Mouse (Mus musculus): ENCODE results near the gene Gm867.

Gene Gm867

GRCm38 (mm10) chr10:75897373-75897772 lies 43.1 kb downstream of the Gm867 start:
- 29% methylated on average over 6 of the region's 6 CpGs for WGBS

DNA sequence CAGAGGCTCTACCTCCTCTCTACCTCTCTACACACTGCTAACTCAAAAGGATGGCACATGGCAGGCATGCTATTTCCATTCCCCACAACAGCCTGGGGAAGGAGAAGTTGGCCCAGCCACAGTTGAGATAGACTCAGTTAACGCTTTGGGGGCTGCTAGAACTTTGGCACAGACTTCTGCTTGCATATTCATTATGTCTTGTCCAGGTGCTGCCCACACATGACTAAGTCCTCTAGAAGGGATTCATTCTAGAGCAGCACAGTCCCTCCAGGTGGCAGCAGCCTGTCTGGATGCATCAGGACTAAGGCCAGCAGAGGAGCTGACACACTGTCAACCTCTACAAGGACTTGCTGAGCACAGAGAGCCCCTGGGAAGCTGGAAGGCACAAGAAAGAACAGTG lies 44.3 kb downstream of the Gm867 start:
- WGBS = 36% methylated on average over 1 of the region's 1 CpGs

DNA sequence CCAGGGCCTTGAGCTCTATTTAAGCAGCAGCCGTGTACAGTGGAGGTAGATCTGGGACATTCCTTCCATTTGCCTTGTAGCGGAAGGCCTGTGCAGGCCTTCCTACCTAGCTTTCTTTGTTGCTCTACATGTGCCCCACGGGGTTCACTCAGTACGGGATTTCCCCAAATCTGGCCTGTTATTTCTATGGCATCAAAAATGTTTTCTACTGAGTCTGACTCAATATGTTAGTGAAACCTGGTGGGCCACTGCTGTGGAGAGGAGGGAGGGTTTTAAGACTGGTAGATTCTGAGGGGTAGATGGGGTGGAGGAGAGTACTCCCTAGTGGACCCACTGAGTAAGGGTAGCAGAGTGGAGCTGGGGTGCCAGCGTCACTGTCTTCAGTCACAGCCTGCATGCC lies 44.7 kb downstream of the Gm867 start:
- WGBS = 69% methylated on average over 5 of the region's 5 CpGs

DNA sequence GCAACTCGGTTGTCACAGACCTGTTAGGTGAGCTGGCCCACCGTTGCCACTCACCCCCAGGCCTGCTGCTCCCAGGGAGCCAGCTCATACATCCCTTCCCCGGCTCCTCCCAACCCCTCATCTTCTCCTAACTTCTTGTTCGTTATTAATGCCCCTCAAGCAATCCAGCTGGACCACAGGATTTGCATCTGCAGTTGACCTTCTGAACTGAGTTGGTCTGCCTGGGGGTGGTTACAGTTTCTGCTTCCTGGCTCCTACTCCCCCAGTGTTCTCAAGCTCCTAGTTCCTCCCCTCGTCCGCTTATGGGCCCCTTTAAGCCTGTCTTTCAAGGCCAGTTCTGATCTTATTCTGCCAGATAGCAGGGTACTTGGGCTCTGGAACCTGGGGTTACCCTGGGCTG lies 45.9 kb downstream of the Gm867 start:
- WGBS = 82% methylated on average over 6 of the region's 6 CpGs

DNA sequence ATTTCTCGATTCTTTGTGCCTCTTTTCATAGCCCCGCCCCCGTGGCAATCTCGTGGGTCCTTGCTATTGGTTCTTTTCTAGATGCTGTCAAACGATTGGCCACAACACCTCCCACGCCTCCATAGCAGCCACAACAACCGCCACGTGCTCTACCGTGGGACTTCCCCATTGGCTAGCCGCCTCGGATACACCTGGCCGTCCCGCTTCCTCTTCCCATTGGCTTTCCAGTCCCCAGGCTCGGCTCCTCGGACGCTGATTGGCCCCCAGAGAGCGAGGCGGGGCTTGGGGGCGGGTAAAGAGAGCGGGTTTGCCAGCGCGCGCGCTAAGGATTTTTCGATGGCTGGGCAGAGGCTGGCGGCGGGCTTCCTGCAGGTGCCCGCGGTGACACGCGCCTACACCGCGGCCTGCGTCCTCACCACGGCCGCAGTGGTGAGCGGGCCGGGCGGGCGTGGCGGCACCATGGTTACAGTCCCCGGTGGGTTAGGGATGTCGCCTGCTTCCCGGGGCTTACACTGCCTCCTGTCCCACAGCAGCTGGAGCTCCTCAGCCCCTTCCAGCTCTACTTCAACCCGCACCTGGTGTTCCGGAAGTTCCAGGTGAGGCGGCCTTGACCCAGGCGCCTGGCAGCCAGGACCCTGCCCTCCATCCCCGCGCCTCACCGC lies 47.3 kb downstream of the Gm867 start, which contains the start of gene Derl3:
TSS of gene Derl3 (plus strand) at position 325 of the 662 bp plus-strand sequence.
- WGBS = 3% methylated on average over 49 of the region's 51 CpGs

DNA sequence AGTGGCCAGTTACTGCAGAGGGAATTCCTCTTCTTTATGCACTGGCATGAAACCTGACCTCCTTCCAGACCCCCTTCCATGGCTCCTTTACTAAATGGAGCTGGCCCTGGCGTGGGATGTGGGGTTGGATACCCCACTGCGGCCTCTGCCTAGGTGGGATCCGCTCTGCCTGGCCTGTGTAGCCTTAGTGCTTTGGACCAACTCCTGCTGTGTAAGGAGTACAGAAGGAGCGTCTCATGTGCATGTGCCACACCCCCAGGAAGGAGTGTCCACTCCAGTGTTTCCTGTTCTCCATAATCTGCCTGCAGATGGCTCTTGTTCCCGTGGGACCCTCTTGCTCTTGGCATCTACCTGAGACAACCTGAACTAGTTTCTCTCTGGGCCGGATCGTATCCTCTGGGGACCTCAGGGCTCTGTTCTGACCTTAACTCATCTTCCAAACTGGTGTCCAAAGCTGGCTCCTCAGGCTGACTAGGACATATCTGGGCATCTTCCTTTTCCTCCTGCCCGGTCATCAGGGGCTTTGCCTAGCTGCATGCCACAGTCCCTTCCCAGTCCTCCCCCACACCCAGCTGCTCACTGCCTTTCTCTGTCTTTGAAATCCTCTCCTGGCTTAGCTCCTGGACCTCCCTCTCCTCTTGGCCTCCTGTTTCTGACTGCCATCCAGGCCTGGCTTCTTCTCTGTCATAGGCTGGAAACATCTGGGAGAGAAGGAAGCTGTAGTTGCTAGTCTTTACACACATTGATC lies 50.9 kb downstream of the Gm867 start:
- WGBS = 55% methylated on average over 8 of the region's 8 CpGs
